Mouse (Mus musculus) frontal cortex, postnatal 10 days (tissue): ENCODE measurements around the gene Tprkb.
A peak's percentile ranks its signal among the peaks of the same experiment; 100 is the strongest.
"Not testable (repeated sequence)": the region's sequence is repeated elsewhere in the genome, so short reads cannot be mapped to it uniquely, and the experiment has no call there.

Source experiments
- DNase-seq, 2 experiments: peaks; one replicate each; pipeline ENCODE4 v3.0.0; 2022; ENCODE audit warnings: low spot score in 2 of 2, mixed read lengths in 1 of 2

Tprkb gene

GRCm38 (mm10) chr6:85915539-85916513 lies 4.2 kb downstream of the Tprkb start, which contains the start of gene Nat8f1:
TSS of gene Nat8f1 (minus strand) at chr6:85915687.
- peak; percentile 86 for DNase-seq

DNA sequence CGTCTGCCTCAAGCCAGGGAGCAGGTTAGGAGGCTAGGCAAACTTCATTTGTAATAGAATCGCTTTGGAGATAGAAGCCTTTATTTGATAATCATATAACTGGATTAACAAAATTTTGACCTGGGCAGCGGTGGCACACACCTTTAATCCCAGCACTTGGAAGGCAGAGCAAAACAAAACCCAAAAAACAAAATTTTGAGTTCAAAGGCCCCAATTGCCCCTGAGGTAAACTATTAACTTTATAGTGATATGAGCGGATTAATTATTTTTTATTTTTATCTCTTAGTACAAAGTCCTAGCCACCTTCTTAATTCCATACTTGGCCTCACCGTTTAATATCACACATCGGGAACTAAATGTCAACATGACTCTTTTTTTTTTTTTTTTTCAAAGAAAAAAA lies 4.9 kb downstream of the Tprkb start:
- DNase-seq: no peak

DNA sequence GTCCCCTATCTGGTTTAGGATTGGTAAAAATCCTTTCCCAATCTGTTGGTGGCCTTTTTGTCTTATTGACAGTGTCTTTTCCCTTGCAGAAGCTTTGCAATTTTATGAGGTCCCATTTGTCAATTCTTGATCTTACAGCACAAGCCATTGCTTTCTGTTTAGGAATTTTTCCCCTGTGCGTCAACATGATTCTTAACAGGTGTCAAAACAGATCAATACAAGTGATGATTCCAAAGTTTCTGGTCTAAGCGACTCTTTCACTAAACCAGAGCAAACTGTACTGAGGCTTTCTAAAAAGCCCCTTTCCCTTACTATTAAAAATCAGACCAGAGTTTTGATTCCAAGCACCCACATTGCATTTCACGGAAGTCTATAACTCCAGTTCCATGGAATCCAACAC lies 6.7 kb downstream of the Tprkb start:
- not testable (repeated sequence) for DNase-seq

GRCm38 (mm10) chr6:85919401-85919800 lies 7.7 kb downstream of the Tprkb start:
- no peak for DNase-seq

DNA sequence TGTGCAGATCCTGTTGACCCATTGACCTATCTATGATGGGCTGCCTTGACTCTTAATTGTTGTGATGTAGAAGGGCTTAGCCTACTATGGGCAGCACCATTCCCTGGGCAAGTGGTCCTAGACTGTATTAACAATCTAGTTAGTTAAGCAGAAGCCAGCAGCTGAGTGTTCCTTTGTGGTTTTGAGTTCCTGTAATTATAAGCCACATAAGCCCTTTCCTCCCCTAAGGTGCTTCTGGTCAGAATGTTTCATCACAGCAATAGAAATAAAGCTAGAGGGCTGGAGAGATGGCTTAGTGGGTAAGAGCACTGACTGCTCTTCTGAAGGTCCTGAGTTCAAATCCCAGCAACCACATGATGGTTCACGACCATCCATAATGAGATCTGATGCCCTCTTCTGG lies 12.0 kb downstream of the Tprkb start:
- no peak for DNase-seq

DNA sequence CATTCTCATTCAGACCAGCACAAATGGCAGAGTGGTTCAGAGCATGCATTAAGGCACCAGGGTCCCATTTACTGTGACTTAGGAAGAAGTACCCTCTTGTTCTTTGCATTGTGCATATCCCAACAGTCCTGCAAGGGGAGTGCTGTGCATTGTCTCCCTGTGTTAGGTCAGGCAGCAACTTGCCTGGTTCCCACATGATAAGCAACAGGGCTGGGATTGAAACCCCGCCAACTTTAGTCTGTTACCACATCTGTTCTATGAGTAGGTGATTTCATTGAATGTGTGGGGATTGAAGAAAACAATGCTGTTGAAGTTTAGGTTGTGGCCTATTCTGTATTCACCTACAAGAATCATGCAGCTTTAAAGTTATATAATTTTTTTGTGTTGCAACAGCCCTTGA lies 15.0 kb downstream of the Tprkb start:
- DNase-seq: no peak

GRCm38 (mm10) chr6:85927476-85928464 lies 16.1 kb downstream of the Tprkb start:
- DNase-seq: no peak

DNA sequence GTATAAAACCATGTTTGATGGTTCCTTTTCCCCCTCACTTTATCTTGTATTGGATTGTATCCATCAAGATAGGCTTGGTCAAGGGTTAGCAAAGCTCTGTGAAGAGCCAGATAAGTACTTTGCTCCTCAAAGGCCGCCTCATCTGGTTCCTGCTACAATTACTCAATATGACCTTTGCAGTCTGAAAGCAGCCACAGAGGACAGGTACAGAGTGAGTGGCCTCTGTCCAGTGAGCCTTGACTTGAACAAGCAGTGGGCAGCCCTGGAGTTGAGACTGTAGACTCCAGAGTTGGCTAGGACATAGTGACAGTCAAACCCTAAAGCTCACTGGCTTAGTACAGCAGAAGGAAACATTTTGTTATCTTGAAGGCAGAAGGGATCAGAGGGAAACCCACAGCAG lies 17.6 kb downstream of the Tprkb start:
- DNase-seq: no peak

DNA sequence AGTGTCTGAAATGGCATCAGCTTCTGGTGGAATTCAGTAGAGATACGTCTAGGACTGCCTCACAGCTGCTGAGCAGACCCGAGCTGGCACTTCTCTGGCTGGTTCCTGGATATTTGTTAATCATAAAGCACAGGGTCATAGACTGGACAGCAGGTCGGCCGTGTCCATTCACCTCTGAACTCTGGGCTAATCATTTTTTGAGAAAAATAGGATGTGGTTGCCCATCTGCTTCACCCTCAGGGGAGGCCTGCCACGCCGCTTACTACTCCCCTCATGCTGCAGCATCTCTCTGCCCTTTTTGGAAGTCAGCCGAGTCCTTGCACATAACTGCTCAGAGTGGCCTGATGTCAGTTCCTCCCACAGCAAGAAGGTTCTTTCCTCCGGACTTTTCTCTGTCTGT lies 22.4 kb downstream of the Tprkb start:
- DNase-seq: no peak

GRCm38 (mm10) chr6:85935646-85936045 lies 24.0 kb downstream of the Tprkb start:
- no peak for DNase-seq

DNA sequence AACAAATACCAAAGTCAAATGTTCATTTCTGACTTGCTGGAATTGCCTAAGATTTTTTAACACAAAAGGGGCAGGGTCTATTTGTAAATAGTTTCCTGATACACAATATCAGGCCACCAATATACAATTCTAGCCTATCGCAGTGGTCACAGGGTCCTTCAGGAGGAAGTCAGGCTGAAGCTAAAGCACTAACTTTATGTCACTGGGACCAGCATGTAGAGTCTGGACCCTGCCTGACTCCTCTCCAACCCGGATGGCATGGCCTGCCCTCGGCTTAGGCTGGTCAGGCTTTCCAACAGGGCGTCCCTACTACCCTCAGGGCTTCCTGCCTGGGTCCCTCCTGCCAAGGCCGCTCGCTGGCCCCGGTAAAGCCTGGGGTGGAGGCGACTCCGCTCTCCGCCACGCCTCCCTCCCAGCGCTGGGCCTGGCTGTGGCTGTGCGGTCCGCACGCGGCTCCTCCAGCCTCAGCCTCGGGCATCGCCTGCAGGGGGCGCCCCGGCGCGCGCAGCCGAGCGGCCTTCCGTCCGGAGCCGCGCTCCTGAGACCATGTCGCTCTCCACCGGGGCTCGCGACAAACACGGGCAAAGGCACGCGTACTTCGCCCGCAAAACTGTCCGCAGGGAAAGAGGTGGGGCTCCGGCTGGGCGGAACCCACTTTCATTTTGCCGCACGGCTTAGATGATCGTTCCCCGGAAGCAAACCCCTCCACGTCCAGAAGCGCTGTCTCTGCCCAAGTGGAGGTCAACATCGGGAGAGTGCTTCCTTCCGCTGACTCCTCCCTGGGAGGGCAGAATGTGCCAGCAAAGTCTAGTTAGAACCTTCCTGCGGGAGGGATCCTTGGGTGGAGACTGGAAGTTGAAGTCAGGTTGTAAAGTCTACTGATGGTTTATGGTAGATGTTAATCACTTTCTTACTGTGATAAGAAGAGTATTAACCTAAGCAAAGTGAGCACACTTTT lies 25.1 kb downstream of the Tprkb start:
- peak; percentile 53 to 77 for DNase-seq

DNA sequence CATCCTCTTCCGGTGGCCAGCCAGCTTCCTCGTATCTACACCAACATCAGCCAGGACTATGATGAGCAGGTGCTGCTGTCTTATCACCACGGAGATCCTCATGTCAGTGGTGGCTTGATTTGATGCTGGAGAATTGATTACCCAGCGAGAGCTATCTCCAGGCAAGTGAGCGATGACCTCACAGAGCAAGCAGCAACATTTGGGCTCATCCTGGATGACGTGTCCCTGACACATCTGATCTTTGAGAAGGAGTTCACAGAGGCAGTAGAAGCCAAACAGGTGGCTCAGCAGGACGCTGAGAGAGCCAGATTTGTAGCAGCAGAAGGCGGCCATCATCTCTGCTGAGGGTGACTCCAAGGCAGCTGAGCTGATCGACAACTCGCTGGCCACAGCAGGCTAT lies 27.0 kb downstream of the Tprkb start:
- no peak for DNase-seq

DNA sequence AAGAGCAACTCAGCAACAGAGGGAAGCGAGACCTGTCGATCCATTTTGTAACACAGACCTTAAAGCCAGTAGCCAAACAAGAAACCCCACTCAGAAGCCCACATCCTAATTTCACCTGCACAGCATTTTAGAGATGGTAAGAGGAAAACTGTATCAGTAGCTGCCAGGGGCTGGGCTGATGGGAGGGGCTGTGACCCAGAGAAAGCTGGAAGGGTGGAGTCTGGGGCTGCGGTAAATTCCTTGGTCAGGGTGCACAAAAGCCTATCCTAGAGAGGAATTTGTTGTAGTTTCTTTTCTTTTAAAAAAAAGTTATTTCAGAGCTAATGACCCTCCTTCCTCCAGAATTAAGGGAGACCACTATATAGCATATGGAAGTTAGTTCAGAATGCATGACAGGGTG lies 30.8 kb downstream of the Tprkb start:
- no peak for DNase-seq

DNA sequence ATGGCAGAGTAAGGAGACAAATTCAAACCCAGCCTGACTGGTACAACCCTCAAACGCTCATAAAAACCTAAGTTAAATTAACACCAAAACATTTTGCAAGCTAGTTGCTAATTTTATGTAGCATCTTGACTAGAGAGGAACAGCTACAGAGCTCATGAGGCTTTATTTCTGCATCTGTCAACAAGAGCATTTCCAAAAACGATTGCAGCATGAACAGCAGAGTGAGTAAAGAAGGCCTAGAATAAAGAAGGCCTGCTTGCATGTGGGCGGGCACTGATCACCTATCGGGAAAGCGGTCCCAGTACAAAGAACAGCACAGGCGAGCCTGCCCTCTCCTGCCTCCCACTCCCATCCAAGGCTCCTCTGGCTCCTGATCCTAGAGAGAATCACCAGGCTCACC lies 36.9 kb downstream of the Tprkb start:
- DNase-seq: no peak

DNA sequence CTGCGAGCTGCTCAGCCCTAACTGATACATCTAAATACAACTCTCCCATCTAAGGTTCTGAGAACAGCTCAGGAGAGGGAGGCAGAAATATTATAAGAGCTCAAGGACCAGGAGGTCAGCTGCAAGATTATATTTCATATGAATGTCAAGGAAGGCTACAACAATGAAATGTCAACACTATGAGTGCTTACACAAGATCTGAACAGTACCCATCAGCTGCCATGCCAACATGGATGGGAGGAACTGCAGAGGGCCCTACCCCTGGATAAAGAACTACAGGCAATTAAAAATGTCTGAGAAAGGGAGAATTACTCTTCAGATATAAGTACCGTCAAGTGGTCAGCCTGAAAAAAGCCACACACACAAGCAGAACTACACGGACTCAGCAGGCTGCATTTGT lies 45.9 kb downstream of the Tprkb start:
- no peak for DNase-seq

DNA sequence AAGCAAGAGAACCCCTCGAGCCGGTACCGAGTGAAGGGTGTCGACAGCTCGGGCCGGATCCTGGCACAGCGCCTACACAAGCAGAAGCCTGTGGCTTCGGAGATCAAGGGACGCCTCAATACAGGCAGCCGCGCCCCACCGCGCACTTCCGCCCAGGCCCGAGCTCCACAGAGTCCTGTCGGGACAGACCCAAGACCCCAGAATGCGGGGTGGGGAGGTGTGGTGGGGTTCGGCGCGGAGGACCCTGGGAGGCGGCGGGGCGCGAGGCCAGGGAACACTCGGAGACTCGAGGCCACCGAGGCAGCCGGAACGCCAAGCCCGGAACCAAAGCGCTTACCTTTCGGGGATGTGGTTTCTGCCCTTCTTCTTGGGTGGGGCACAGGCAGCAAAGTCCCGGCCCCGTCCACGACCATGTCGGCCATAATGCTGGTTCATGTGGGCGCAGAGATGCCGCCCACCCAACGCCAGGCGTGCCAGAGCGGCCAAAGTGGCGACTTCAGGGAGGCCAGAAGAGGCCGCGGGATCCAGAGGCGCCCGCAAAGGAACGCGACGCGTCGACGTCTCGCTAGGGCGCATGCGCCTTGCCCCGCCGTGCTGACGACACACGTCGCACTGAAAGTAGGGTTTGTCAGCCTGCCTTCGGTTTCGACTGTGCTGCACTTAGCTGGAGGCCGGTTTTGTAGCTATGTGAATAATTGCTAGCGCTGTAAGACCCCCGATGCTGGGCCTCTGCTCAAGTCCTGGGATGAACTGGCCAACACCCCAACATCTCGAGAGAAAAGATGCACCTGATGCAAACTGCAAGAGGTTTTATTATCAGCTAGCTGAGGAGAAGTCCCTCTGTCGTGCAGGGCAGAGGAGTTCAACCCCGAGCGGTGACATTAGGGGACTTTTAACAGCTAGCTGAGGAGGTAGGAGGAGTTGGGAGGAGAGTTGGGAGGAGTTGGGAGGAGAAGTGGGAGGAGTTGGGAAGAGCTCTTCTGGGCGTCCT lies 49.7 kb downstream of the Tprkb start, which contains the start of gene Dusp11:
Gene Dusp11, minus strand, starts transcription at position 567 of the 991 bp plus-strand sequence.
- peak; percentile 85 to 92 for DNase-seq

- DNase-seq: not testable (repeated sequence)
Observed at GRCm38 (mm10) chr6:85966081-85966480, 54.4 kb downstream of the Tprkb start.

- DNase-seq: no peak
Observed at GRCm38 (mm10) chr6:85966686-85967085, 55.0 kb downstream of the Tprkb start.

DNA sequence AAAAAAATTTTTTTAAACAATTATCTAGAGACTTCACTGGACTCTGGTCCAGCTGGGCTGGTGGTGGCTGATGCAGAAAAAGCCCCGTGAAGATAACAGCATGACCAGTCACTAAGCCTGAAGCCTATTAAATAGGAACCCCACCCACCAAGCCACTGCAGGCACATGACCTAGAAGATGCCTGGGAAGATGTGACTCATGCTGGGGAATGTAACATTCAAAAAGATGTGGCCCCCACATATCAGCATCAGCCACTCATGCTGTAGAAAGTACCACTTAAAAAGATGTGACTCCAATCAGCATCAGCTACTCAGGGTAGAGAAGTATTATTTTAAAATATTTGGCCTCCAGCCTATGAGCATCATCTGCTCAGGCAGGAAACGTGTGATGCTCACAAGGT lies 58.2 kb downstream of the Tprkb start:
- DNase-seq: no peak

GRCm38 (mm10) chr6:85972699-85973098 lies 61.0 kb downstream of the Tprkb start:
- DNase-seq: no peak
